Mouse (Mus musculus) cerebellum, adult 2 months (tissue): ENCODE results near the gene Ccpg1os.

ENCODE experiments used
- CTCF ChIP-seq: fragments of 200-500 bp; IDR thresholded peaks from 2 replicates; pipeline ENCODE4 v1.5.1; 2011; ENCODE audit warnings: low read depth, mild to moderate bottlenecking, control low read depth, low read length, moderate library complexity, borderline replicate concordance; ENCODE audit not compliant: insufficient read depth
- POLR2A ChIP-seq: fragments of 200-500 bp; IDR thresholded peaks from 2 replicates; pipeline ENCODE4 v1.6.1; 2011; ENCODE audit warnings: low read length, control low read depth, borderline replicate concordance; ENCODE audit not compliant: insufficient read depth

DNA sequence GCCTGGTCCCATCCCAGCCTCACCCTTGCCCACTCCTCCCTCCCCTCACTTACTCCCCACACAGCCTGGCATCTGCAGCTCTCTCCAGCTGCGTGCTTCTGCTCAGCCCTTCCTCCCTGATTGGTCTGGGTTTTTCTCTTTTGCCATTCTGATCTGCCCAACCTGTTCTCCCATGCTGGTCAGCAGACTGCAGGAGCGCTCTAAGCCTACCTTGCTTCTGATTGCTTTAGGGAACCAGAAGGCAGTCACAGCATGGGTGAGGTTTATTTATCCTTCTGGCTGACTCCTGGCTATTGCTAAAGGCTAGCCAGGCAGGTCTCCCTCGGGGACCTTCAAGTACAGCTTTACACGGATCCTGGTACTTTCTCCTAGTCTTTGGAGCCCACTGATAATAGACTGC, 46.2 kb upstream of the Ccpg1os start:
- TF ChIP-seq CTCF (no peak), POLR2A (peak; percentile 22; the same call in 1 of the 2 replicates)
